Mouse (Mus musculus) spleen, adult 2 months (tissue): ENCODE measurements around the gene Pde5a.

ENCODE experiments used
- CTCF ChIP-seq: fragments of 200-500 bp; IDR thresholded peaks from 2 replicates; pipeline ENCODE4 v1.5.1; 2011; ENCODE audit warnings: mild to moderate bottlenecking, inconsistent platforms; ENCODE audit not compliant: insufficient read depth, insufficient read length, insufficient replicate concordance; ENCODE audit errors: extremely low read depth
- POLR2A ChIP-seq: fragments of 200-500 bp; IDR thresholded peaks from 2 replicates; pipeline ENCODE4 v1.6.1; 2011; ENCODE audit warnings: low read depth, low read length, inconsistent platforms

- TF ChIP-seq CTCF (no peak), POLR2A (no peak)
Measured at GRCm38 (mm10) chr3:122848410-122849034, 119.8 kb downstream of the Pde5a start.
